Mouse (Mus musculus) heart, postnatal 0 days (tissue): Measurements from ENCODE around the gene Krtap16-1.

ENCODE experiments used
- CTCF ChIP-seq: IDR thresholded peaks from 2 replicates; pipeline ENCODE4 v1.5.1; 2016; ENCODE audit warnings: antibody characterized with exemption, control low read depth, low read depth
- EP300 ChIP-seq: IDR thresholded peaks from 2 replicates; pipeline ENCODE4 v1.6.1; 2016; ENCODE audit warnings: antibody characterized with exemption, low read depth

- no peak for TF ChIP-seq EP300
- TF ChIP-seq CTCF = no peak
Measured at GRCm38 (mm10) chr11:99986180-99986647, at the start of gene Krtap16-1.
